Mouse (Mus musculus): ENCODE data around the gene Adpgk.

Adpgk gene

DNA sequence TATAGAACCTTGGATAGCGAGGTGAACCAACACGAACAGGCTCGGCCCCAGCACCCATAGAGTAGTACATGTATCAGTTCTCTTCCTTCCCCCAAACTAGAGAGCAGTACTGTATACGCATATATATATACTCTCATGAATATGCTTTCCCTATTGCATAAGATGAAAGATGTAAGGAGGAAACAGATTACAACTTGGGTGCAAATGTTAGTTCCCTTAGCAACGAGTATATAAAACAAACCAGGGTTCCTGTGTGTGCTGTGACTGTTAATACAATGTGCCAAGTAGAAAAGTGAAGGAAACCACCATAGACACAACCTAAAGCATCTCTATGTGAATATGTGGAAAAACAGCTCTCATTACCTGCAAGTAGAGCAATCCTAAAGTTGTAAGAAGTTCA is 38.7 kb downstream of the Adpgk start:
- no peak for TF ChIP-seq GATA4 (IDR thresholded peaks at IDR 0.05; ENCODE audit: insufficient replicate concordance, low read length)

DNA sequence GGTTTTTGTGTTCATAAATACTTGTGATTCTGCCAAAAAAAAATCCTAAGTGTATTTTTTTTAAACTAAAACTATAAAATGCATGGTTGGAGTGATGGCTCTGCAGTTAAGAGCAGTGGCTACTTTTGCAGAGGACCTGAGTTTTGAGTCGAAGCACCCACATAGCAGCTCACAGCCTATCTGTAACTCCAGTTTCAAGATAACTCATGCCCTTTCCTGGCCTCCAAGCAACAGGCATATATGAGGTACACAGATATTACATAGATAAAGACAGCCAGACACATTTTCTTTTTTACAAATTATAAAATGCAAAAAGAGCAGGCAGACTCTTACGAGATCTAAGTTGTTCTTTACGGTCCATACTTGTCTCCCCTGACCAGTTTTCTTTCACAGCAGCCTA is 45.2 kb downstream of the Adpgk start:
- TF ChIP-seq GATA4 (IDR thresholded peaks at IDR 0.05; ENCODE audit: insufficient replicate concordance, low read length): no peak

DNA sequence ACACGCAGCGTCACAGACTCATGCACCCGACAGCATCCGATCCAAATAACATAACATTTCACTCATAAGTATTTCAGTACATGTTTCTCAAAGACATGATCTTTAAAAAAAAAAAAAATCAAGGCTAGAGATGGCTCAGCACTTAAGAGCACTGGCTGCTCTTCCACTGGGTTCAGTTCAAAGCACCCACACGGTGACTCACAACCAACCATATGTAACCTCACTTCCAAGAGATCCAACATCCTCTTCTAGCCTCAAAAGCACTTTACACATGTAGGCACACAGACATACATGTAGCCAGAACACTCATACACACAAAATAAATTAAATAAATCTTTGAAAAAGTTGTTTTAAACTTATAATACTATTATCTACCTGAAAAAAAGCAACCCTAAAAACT is 46.5 kb downstream of the Adpgk start:
- no peak for TF ChIP-seq GATA4 (IDR thresholded peaks at IDR 0.05; ENCODE audit: insufficient replicate concordance, low read length)

DNA sequence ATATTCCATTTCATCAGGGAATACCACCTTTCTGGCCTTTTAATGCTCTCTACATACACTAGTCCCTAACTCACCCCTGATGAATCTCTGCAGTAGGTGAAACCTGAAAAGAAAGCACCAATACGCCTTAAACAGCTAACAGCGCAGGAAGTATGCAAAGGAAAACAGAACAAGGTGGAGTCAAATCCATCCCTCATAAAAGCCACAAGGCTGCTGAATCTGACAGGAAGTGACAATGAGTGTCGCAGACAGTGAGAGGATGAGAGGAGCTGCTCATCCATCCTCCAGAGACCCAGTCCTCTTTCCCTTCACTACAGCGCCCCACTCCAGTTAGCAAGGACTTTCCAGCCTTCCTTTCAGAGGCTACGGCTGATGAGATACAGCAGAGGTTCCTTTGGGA is 47.1 kb downstream of the Adpgk start:
- TF ChIP-seq GATA4 (IDR thresholded peaks at IDR 0.05; ENCODE audit: insufficient replicate concordance, low read length): no peak

DNA sequence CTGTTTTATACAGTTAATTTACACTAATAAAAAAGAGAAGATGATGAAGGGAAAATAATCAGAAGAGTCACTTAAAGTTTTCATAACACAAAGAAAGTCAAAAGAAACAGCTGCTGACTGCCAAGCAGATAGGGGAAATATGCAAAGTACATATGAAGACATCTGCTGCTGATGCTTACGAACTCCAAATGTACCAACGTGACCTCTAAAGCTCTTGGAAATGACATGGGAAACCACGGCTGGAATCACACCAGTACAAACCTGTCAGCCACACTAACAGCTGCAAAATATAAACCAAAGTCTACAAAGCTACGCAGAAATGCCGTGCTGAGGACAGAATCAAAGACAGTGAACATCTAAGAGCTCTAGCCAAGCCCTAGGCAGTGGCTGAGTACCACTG is 47.7 kb downstream of the Adpgk start:
- TF ChIP-seq GATA4 (IDR thresholded peaks at IDR 0.05; ENCODE audit: insufficient replicate concordance, low read length): no peak

DNA sequence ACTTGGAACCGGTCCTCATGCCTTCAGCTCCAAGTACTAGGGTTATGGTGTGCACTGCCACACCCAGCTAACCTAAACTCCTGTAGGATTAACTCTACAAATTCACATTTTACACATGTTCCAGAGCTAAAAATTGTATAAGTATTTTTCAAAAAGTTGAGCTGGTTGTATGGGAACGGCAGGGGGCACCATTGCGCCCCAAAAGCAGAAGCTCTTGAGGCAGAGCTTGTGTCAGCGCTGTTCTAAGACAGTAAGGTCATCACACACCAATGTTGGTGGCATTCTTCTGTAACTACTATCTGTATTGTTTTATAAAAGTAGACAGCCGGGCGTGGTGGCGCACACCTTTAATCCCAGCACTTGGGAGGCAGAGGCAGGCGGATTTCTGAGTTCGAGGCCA is 48.6 kb downstream of the Adpgk start:
- no peak for TF ChIP-seq GATA4 (IDR thresholded peaks at IDR 0.05; ENCODE audit: insufficient replicate concordance, low read length)

DNA sequence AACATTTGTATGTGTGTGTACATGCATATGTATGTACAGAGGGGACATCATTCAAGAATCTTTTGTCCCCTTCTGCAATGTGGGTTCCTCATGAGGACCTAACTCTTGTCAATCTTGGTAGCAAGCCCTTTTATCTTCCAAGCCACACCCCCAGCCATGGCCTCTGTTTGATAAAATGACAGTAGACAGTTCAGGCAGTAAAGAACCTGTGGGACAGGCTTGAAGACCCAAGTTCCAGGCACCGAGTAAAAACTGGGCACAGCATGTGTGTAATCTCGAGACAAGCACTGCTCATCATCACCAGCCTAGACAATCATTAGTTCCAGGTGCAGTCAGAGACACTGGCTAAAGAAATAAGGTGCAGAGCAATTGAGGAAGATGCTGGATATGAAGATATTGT is 54.8 kb downstream of the Adpgk start:
- no peak for TF ChIP-seq GATA4 (IDR thresholded peaks at IDR 0.05; ENCODE audit: insufficient replicate concordance, low read length)

DNA sequence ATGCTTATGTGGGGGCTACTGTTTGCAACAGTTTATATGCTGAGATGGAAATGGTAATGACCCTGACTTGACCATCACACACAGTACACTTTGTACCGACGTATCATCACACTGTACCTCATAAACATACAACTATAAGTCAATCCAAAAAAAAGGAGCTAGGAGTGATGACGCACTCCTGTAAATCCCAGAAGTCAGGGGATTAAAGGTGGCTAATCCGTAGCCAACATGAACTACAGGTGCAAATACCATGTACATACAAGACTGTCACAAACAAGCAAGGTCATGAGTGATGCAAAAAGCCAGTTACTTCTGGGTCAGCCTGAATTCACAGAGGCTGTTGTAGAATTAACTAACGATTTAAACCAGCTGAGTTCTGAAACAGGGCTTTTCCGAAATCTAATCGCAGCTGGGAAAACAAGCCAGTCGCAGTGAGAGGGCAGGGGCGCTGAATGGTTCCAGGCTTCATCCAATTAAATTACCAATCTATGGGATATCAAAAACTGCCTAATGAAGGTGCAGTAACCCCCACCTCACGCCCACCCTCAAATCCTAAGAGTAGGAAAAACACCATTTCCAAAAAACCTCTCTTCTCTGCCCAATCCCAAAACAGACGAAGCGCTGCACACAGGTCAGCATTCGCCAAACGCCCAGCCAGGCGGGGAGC is 61.4 kb downstream of the Adpgk start:
- no peak for TF ChIP-seq GATA4 (IDR thresholded peaks at IDR 0.05; ENCODE audit: insufficient replicate concordance, low read length)

DNA sequence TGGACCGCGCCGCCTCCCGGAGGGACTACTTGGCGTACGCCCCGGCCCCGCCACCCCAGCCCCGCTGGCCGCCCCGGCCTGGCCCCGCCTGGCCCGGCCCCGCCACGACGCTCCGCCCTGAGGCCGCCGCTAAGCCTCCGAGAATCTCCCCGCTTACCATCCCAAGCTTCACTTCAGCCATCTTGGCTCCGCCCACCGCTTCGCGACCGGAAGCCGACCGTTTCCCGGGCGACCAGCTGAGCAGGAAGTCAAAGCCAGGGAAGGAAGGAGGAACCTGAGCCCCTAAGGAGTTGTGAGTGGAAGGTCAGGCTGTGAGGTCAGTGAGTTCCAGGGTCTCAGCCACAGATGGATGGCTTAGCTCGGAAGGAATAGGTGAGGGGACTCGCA is 61.9 kb downstream of the Adpgk start, which contains the start of gene Bbs4:
Bbs4 (minus strand) TSS at position 256 of the 387 bp plus-strand sequence.
- TF ChIP-seq GATA4 (IDR thresholded peaks at IDR 0.05; ENCODE audit: insufficient replicate concordance, low read length): no peak

DNA sequence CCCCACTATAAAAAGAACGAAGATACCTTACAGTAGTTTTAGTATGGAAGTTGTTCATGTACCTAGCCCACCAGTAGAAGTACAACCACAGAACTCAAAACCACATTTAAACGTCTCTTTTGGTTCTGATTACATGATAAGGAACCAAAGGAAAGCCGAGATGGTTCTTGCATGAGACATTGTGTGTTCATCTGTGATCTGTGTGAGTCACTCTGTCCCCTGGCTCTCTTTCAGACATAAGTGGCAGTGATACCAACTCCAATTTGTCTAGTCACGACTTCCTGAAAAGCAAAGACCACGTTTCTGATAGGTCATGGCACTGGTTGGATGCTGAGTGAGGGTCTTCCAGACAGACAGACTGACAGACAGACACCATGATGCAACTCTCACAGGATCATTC is 77.9 kb downstream of the Adpgk start:
- no peak for TF ChIP-seq GATA4 (IDR thresholded peaks at IDR 0.05; ENCODE audit: insufficient replicate concordance, low read length)

DNA sequence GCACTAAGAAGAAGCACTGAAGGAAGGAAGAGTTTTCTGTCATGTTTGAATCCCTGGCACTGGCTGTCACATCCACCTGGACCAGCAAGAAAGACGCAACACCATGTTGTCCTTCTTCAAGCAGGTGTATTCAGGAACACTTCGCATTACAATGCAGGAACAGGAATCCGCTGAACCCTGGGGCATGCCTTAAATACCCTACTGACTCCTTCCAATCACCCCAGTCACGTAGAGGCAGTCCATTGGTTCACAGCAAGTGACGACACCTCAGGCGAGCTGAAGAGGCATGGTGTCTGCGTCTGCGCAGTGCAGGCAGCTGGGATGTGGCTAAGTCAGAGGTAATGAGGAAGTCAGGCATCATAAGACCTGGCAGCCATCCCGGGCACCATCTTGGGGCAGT is 78.3 kb downstream of the Adpgk start:
- no peak for TF ChIP-seq GATA4 (IDR thresholded peaks at IDR 0.05; ENCODE audit: insufficient replicate concordance, low read length)

All from liver, adult (tissue).